Mouse (Mus musculus): ENCODE measurements around the gene Atp2c2. TPM values are rescaled to one million over a fixed set of nuclear protein-coding genes. Genes with fewer than 3 reads are reported as not detected.
A peak's percentile ranks its signal among the peaks of the same experiment; 100 is the strongest.

Atp2c2 gene
- polyA plus RNA-seq, 1 experiment = 1.1 TPM

DNA sequence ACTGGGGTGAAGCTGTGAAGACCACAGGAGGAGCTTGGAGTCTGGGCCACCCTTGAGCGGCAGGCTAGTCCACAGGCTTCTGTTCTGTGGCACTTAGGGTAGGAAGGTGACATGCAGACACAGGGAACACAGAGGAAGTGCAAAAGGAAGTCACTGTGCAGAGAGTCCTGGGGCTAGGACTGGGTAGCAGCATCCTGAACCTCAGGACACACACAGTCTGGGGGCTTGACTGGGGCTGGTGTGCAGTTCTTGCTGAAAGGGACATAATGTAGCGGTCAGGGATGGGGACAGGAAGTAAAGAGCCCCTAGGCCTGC is 56.3 kb downstream of the Atp2c2 start:
- Histone ChIP-seq H3K27ac (ENCODE audit: insufficient read depth, low read length) (no peak overlapping the region), H3K4me3 (ENCODE audit: insufficient read depth, low read length) (no peak overlapping the region), H3K4me1 (ENCODE audit: control insufficient read depth, insufficient read depth, low read length) (no peaks in the 10 kb centered on the region; the same call in 1 of the 2 replicates)
- TF ChIP-seq POLR2A (IDR thresholded peaks at IDR 0.05; ENCODE audit: extremely low read depth, insufficient read depth, low read length) = no peak
- TF ChIP-seq CTCF (IDR thresholded peaks at IDR 0.05; ENCODE audit: extremely low read depth, insufficient read depth, low read length) = no peak

DNA sequence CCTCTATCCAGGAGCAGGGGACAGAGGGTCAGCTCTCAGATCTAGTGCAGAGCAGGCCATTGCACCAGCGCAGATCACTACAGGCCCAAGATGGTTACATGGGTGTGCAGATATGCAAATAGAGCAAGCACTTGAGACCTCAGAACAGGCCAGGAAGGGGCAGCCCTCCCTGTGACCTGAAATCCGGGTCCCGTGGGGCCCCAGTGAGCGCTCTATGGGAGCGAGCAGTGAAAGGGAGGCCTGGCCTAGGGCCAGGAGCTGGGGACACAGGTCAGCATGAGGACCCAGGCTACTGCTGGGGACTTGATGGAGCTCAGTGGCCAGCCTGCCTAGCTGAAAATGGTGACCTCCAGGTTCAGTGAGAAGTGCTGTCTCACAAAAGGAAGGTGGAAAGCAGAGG is 56.7 kb downstream of the Atp2c2 start:
- no peak for TF ChIP-seq CTCF (IDR thresholded peaks at IDR 0.05; ENCODE audit: extremely low read depth, insufficient read depth, low read length)
- no peak for TF ChIP-seq POLR2A (IDR thresholded peaks at IDR 0.05; ENCODE audit: extremely low read depth, insufficient read depth, low read length)
- H3K4me3 ChIP-seq (ENCODE audit: insufficient read depth, low read length) = no peak overlapping the region
- H3K4me1 ChIP-seq (ENCODE audit: control insufficient read depth, insufficient read depth, low read length) = no peaks in the 10 kb centered on the region; the same call in 1 of the 2 replicates
- no peak overlapping the region for H3K27ac ChIP-seq (ENCODE audit: insufficient read depth, low read length)

DNA sequence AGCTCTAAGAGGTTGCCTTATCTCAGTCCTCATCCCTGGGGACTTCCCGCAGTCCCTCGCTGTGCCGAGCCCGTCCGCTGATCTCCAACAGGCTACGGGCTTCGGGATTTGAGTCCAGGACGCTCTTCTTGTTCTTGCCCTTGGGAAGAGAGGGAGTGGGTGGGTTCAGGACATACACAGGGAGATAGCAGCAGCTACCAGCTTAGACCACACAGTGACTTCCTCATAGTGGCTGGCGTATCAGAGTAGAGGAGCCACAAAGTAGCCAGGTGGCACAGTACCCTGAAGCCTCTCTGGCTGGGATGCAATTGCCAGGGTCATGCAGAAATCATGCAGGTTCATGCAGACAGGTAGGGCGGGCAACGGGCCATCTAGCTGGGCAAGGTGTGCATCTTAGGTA is 61.9 kb downstream of the Atp2c2 start:
- no peak overlapping the region for H3K4me3 ChIP-seq (ENCODE audit: insufficient read depth, low read length)
- no peaks in the 10 kb centered on the region for H3K4me1 ChIP-seq (ENCODE audit: control insufficient read depth, insufficient read depth, low read length)
- TF ChIP-seq CTCF (IDR thresholded peaks at IDR 0.05; ENCODE audit: extremely low read depth, insufficient read depth, low read length) (no peak), POLR2A (IDR thresholded peaks at IDR 0.05; ENCODE audit: extremely low read depth, insufficient read depth, low read length) (no peak)
- no peak overlapping the region for H3K27ac ChIP-seq (ENCODE audit: insufficient read depth, low read length)

DNA sequence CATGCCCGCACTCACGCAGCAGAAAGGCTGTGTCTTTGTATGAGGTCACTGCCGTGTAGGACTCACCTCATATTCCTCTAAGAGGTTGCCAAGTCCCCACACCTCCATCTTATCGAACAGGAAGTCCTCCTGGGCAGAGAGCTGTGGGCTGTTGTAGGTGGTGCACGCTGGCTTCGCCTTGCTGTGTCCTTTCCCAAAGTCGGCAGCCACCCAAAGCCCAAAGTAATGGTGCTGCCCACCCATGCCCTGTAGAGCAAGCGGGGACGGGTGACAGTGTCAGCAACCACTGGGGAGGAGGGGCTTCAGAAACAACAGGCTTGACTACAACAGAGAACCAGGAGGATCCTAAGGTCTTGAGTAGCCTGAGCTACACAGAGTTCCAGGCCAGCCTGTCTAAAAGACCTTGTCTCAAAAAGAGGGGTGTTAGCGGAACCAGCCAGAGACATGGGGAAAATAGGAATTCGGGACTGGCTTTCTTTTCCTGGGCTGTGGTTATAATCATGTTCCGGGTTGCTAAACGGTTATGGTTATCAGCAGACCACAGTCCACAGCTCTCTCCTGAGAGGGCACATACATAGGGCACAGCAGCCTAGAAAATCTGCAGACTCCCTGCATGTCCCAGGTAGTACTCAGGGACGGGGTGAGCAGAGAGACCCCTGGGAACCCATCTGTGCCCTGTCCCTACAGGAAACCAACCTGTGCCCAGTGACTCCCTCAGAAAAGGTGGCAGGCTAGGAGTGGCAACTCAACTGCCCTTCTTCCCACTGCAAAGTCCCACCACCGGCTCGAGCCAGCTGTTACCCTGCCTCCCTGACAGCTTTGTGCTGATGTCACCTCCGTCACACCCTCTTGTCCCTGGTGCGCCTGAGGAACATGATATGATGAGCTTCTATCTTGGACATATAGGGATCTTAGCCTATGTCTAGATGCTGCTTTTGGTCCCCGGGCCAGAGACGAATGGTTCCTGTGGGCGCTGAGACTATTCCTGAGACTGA is 62.7 kb downstream of the Atp2c2 start:
- Histone ChIP-seq H3K4me3 (ENCODE audit: insufficient read depth, low read length) (no peak overlapping the region), H3K4me1 (ENCODE audit: control insufficient read depth, insufficient read depth, low read length) (no peaks in the 10 kb centered on the region), H3K27ac (ENCODE audit: insufficient read depth, low read length) (no peak overlapping the region)
- TF ChIP-seq POLR2A (IDR thresholded peaks at IDR 0.05; ENCODE audit: extremely low read depth, insufficient read depth, low read length) = no peak
- TF ChIP-seq CTCF (IDR thresholded peaks at IDR 0.05; ENCODE audit: extremely low read depth, insufficient read depth, low read length) = no peak

DNA sequence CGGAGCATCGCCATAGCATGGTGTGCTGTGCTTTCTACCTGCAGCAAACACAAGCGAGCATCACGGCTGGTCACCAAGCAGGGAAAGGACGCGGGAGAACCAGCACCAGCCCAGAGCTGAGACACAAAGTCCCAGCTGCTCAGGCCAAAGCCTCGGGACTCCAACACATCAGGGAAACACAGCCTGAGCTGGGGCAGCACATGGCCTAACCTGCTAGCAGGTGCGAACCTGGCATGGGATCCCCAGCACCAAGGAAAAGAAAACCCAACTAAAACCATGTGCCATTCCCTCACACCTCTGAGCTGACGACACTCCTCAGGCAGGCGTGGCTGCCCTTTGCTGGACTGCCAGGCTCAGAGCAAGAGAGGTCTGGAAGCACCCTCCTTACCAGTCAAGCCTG is 65.5 kb downstream of the Atp2c2 start:
- no peak for TF ChIP-seq POLR2A (IDR thresholded peaks at IDR 0.05; ENCODE audit: extremely low read depth, insufficient read depth, low read length)
- TF ChIP-seq CTCF (IDR thresholded peaks at IDR 0.05; ENCODE audit: extremely low read depth, insufficient read depth, low read length) = no peak
- H3K4me3 ChIP-seq (ENCODE audit: insufficient read depth, low read length) = no peak overlapping the region
- H3K4me1 ChIP-seq (ENCODE audit: control insufficient read depth, insufficient read depth, low read length) = no peaks in the 10 kb centered on the region
- no peak overlapping the region for H3K27ac ChIP-seq (ENCODE audit: insufficient read depth, low read length)

DNA sequence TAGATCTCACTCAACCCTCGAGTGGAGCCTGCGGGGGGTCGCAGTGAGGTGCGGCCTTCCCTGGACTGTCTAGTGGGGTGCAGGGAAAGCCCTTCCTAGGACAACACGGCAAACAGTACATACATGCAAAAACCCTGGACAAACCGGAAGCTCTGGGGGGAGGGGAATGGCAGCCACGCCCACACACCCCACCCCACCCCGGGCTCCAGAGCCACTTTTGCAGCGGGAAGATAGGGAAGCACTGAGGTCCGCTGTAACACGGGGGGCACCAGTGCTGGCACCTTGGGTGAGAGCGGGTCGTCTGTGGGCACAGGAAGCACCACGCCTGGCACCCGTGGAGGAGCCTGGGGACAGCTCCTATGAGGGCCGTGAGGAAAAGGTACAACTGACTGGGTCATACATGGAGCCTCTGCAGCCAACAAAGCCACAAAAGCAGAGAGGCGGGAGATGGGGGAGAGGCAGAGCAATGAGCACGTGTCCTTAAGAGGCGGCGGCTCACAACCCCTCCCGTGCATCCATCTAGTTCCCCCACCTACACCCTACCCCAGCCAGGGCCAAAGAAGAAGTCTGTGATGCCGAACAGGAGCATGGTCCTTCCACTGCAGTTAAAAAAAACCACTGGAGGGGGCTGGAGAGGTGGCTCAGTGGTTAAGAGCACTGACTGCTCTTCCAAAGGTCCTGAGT is 66.1 kb downstream of the Atp2c2 start:
- Histone ChIP-seq H3K27ac (ENCODE audit: insufficient read depth, low read length) (no peak overlapping the region), H3K4me1 (ENCODE audit: control insufficient read depth, insufficient read depth, low read length) (no peaks in the 10 kb centered on the region), H3K4me3 (ENCODE audit: insufficient read depth, low read length) (no peak overlapping the region)
- TF ChIP-seq CTCF (IDR thresholded peaks at IDR 0.05; ENCODE audit: extremely low read depth, insufficient read depth, low read length) (no peak), POLR2A (IDR thresholded peaks at IDR 0.05; ENCODE audit: extremely low read depth, insufficient read depth, low read length) (no peak)

DNA sequence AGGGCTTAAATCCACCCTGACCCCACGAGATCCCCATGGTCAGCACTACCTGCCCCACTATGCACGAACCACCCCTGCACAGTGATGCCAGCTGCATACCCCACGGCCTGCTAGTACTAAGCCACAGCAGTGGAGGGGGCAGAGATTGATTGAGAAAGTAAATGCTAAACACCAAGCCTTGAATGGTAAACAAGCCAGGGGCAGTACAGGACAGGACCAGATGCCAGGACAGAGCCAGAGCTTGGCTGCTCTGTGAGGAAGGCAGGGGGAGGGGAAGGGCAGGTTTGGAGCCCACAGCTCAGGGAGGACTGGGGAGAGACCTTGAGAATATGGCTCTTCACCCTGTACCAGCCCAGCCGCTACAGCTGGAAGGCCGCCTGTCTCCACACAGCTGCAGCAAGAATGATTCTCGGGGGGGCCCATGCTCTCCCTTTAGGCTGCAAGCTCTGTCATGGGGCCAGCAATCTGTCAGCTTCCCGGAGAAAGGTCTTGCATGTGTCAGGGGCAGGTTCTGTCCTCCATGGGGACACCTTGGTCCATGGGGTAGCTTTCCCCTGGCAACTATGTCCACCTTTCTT is 76.9 kb downstream of the Atp2c2 start:
- H3K4me1 ChIP-seq (ENCODE audit: control insufficient read depth, insufficient read depth, low read length) = peaks cover 1% of the 10 kb centered on the region
- TF ChIP-seq CTCF (IDR thresholded peaks at IDR 0.05; ENCODE audit: extremely low read depth, insufficient read depth, low read length) (no peak), POLR2A (IDR thresholded peaks at IDR 0.05; ENCODE audit: extremely low read depth, insufficient read depth, low read length) (no peak)
- no peak overlapping the region; the same call in 1 of the 2 replicates for H3K4me3 ChIP-seq (ENCODE audit: insufficient read depth, low read length)
- H3K27ac ChIP-seq (ENCODE audit: insufficient read depth, low read length) = no peak overlapping the region

DNA sequence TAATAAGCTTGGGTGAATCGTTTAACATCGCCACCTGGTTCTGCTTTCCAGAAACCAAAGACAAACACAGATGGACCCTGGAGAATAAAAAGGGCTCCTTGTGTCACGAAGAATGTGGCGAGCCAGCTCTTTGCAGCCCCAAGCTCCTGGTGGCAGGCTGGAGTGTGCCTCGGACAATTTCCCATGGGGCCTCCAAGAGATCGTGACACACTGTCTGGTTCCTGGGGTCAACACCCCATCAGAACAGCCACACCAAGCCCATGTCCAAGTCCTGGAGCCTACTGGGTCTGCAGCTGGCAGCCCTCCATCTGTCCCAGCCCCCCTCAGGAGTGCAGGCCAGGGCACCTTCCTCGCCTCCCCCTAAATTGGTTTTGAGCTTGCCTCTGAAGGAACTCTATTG is 78.0 kb downstream of the Atp2c2 start:
- Histone ChIP-seq H3K4me1 (ENCODE audit: control insufficient read depth, insufficient read depth, low read length) (peaks cover 1% of the 10 kb centered on the region), H3K27ac (ENCODE audit: insufficient read depth, low read length) (peak overlapping the region; percentile 30), H3K4me3 (ENCODE audit: insufficient read depth, low read length) (peak overlapping the region; percentile 64)
- TF ChIP-seq POLR2A (IDR thresholded peaks at IDR 0.05; ENCODE audit: extremely low read depth, insufficient read depth, low read length) = no peak
- TF ChIP-seq CTCF (IDR thresholded peaks at IDR 0.05; ENCODE audit: extremely low read depth, insufficient read depth, low read length) = no peak

DNA sequence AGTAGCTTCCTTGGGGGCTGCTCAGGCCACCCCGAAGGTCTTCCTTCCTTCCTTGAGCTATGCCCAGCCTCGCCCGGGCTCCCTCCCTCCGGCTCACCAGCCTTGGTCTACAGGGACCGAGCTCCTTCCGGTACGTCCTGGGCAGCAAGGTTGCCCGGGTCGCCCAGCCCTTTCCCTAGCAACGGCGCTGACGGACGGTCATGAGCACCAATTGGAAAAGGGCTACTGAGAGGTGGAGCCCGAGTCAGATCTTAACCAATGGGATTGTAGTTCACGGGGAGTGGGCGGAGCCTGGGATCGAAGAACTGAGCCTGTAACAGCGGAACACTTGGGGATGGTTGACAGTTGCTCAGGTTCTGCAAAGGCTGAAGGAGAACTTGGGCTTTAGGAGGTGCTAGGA is 78.5 kb downstream of the Atp2c2 start, which contains the start of gene Tldc1:
Gene Tldc1 (minus strand): TSS at position 154 of the 400 bp plus-strand sequence.
- H3K4me1 ChIP-seq (ENCODE audit: control insufficient read depth, insufficient read depth, low read length) = peaks cover 1% of the 10 kb centered on the region
- TF ChIP-seq POLR2A (IDR thresholded peaks at IDR 0.05; ENCODE audit: extremely low read depth, insufficient read depth, low read length) = peak; percentile 94
- TF ChIP-seq CTCF (IDR thresholded peaks at IDR 0.05; ENCODE audit: extremely low read depth, insufficient read depth, low read length) = no peak
- H3K27ac ChIP-seq (ENCODE audit: insufficient read depth, low read length) = peak within 1 kb of the TSS; percentile 30
- H3K4me3 ChIP-seq (ENCODE audit: insufficient read depth, low read length) = peak within 1 kb of the TSS; percentile 64
